Comparison of ENCODE assay signal across 26 mouse cellular contexts in the genomic region with DNA sequence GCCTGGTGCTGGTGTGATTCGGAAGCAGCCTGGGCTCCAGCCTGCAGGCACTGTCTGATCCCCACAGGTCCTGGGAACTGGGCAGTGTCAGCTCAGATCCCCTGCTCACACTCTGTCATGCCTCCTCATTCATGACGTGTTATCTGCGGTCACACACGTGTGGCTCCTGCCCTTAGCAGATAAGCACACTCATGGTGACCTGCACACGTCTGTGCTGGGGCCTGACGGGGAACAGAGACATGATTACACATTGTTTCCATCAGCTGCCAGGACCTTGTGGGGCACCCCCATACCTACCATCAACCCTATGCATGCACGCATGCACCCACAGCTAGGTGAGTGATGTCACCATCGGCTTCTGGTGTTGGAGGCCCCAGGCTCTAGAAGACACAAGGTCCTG. TPM values are rescaled to one million over a fixed set of nuclear protein-coding genes. Genes with fewer than 3 reads are reported as not detected.
A peak's percentile ranks its signal among the peaks of the same experiment; 100 is the strongest.
DNase-seq lines count a peak whose midpoint lies in the region; ATAC-seq and TF ChIP-seq lines count a peak whose summit lies in the region.
"Had no signal": no experiment of that assay in that cellular context is flagged by ENCODE, and none has a peak within 500 bp of the region (broad histone marks: within the 10 kb centered on the region; RNA-seq: fewer than 3 reads in every experiment).

No protein-coding gene starts in this region.

- no peak overlapping the region for H3K4me3 ChIP-seq in stomach, embryonic 15.5 days (replicated peaks)
- no peak overlapping the region for H3K4me3 ChIP-seq in stomach, postnatal 0 days (ENCODE audit: low read depth, low read length)
- no peak overlapping the region for H3K4me3 ChIP-seq in liver, embryonic 13.5 days (replicated peaks)
- no peak overlapping the region for H3K4me3 ChIP-seq in stomach, embryonic 16.5 days (replicated peaks; ENCODE audit: low read length)
- no peak overlapping the region for H3K4me3 ChIP-seq in hindbrain, embryonic 10.5 days
- H3K4me3 ChIP-seq: forebrain, embryonic 13.5 days; heart, embryonic 15.5 days; limb, embryonic 10.5 days; megakaryocyte, embryonic 14.5 days had no signal

- no peak overlapping the region for H3K27ac ChIP-seq in stomach, embryonic 15.5 days
- no peak overlapping the region for H3K27ac ChIP-seq in stomach, postnatal 0 days (replicated peaks)
- H3K27ac ChIP-seq in liver, embryonic 13.5 days = peak overlapping the region; percentile 79
- no peak overlapping the region for H3K27ac ChIP-seq in stomach, embryonic 16.5 days (ENCODE audit: low read length)
- no peak overlapping the region for H3K27ac ChIP-seq in hindbrain, embryonic 10.5 days
- H3K27ac ChIP-seq: forebrain, embryonic 13.5 days; heart, embryonic 15.5 days; limb, embryonic 10.5 days had no signal

- WGBS in stomach, embryonic 15.5 days = 86% methylated on average over 8 of the region's 8 CpGs
- 71% methylated on average over 8 of the region's 8 CpGs for WGBS in stomach, postnatal 0 days
- 47% methylated on average over 8 of the region's 8 CpGs for WGBS in liver, embryonic 13.5 days (ENCODE audit: insufficient replicate concordance)
- WGBS in stomach, embryonic 16.5 days = 80% methylated on average over 8 of the region's 8 CpGs
- 92% methylated on average over 8 of the region's 8 CpGs for WGBS in hindbrain, embryonic 10.5 days

- H3K9ac ChIP-seq in stomach, embryonic 15.5 days = no peak overlapping the region
- H3K9ac ChIP-seq in stomach, postnatal 0 days (ENCODE audit: low read length) = no peak overlapping the region
- H3K9ac ChIP-seq in liver, embryonic 13.5 days = peak overlapping the region; percentile 26; the same call in 1 of the 2 replicates
- H3K9ac ChIP-seq in stomach, embryonic 16.5 days (ENCODE audit: low read length) = no peak overlapping the region
- H3K9ac ChIP-seq: forebrain, embryonic 13.5 days; heart, embryonic 15.5 days had no signal

- DNase-seq in stomach, postnatal 0 days (ENCODE audit: low spot score) = no peak
- peak; percentile 95 for DNase-seq in c-Kit-positive CD71-positive TER-119-positive erythroid progenitor cells, embryonic 14.5 days (ENCODE audit: low spot score)
- peak; percentile 66 for DNase-seq in liver, embryonic 13.5 days
- no peak for DNase-seq in heart, adult 8-10 months (ENCODE audit: low spot score)
- DNase-seq in hindbrain, embryonic 10.5 days (ENCODE audit: low spot score) = no peak
- no peak for DNase-seq in retina, postnatal 1 day
- DNase-seq: cerebellum, adult 11 months; gastrocnemius, postnatal 14 days; heart, adult 18-20 months; kidney, adult 9 months; kidney, postnatal 36 days; layer of hippocampus, adult 9-11 months; lung, adult 18-20 months; lung, postnatal 14 days; right cerebral cortex, postnatal 4 days; thymus, postnatal 36 days had no signal

- no peak for TF ChIP-seq EP300 in stomach, postnatal 0 days (optimal IDR thresholded peaks at IDR 0.05)

- H3K4me1 ChIP-seq in stomach, embryonic 15.5 days = peaks cover 6% of the 10 kb centered on the region
- H3K4me1 ChIP-seq in stomach, postnatal 0 days (replicated peaks; ENCODE audit: control insufficient read depth, insufficient read depth) = no peaks in the 10 kb centered on the region
- peaks cover 42% of the 10 kb centered on the region for H3K4me1 ChIP-seq in liver, embryonic 13.5 days (replicated peaks)
- peaks cover 4% of the 10 kb centered on the region for H3K4me1 ChIP-seq in stomach, embryonic 16.5 days (ENCODE audit: control insufficient read depth, insufficient read depth, low read length)
- H3K4me1 ChIP-seq in hindbrain, embryonic 10.5 days (replicated peaks) = peaks cover 32% of the 10 kb centered on the region
- H3K4me1 ChIP-seq: megakaryocyte, embryonic 14.5 days had no signal

- no peaks in the 10 kb centered on the region for H3K36me3 ChIP-seq in stomach, embryonic 15.5 days
- no peaks in the 10 kb centered on the region for H3K36me3 ChIP-seq in stomach, postnatal 0 days (ENCODE audit: control insufficient read depth, insufficient read depth, low read length)
- no peaks in the 10 kb centered on the region for H3K36me3 ChIP-seq in liver, embryonic 13.5 days
- H3K36me3 ChIP-seq in stomach, embryonic 16.5 days (ENCODE audit: control insufficient read depth, insufficient read depth, low read length) = no peaks in the 10 kb centered on the region
- no peaks in the 10 kb centered on the region for H3K36me3 ChIP-seq in hindbrain, embryonic 10.5 days
- H3K36me3 ChIP-seq: heart, embryonic 15.5 days; limb, embryonic 10.5 days had no signal

- peak; percentile 47 for ATAC-seq in stomach, embryonic 15.5 days (ENCODE audit: insufficient read depth, low FRiP score, low read depth)
- no peak for ATAC-seq in stomach, postnatal 0 days (ENCODE audit: low FRiP score, low TSS enrichment)
- ATAC-seq in liver, embryonic 13.5 days (ENCODE audit: low read depth) = peak; percentile 96
- 0 out of 2 replicates have a peak, but pooled peaks have one; percentile 15 for ATAC-seq in stomach, embryonic 16.5 days (ENCODE audit: insufficient read depth, low FRiP score)
- ATAC-seq: forebrain, embryonic 13.5 days; midbrain, embryonic 16.5 days had no signal

- H3K9me3 ChIP-seq in stomach, embryonic 15.5 days = no peaks in the 10 kb centered on the region
- H3K9me3 ChIP-seq in stomach, postnatal 0 days (ENCODE audit: control insufficient read depth, low read length) = no peaks in the 10 kb centered on the region
- no peaks in the 10 kb centered on the region for H3K9me3 ChIP-seq in liver, embryonic 13.5 days (replicated peaks)
- H3K9me3 ChIP-seq in stomach, embryonic 16.5 days (replicated peaks; ENCODE audit: control insufficient read depth, low read length) = no peaks in the 10 kb centered on the region
- H3K9me3 ChIP-seq in hindbrain, embryonic 10.5 days = no peaks in the 10 kb centered on the region
- H3K9me3 ChIP-seq: forebrain, embryonic 13.5 days; heart, embryonic 15.5 days; limb, embryonic 10.5 days; megakaryocyte, embryonic 14.5 days had no signal

- TF ChIP-seq CTCF in stomach, postnatal 0 days (IDR thresholded peaks at IDR 0.05; ENCODE audit: low read depth) = no peak

- H3K27me3 ChIP-seq in stomach, embryonic 15.5 days (replicated peaks) = peaks cover 12% of the 10 kb centered on the region; the same call in 1 of the 2 replicates
- H3K27me3 ChIP-seq in stomach, postnatal 0 days (ENCODE audit: control insufficient read depth, insufficient read depth, low read length) = no peaks in the 10 kb centered on the region
- H3K27me3 ChIP-seq in liver, embryonic 13.5 days = peaks cover 26% of the 10 kb centered on the region
- H3K27me3 ChIP-seq in stomach, embryonic 16.5 days (ENCODE audit: control insufficient read depth, insufficient read depth, low read length) = peaks cover 10% of the 10 kb centered on the region; the same call in 1 of the 2 replicates
- peaks cover 74% of the 10 kb centered on the region for H3K27me3 ChIP-seq in hindbrain, embryonic 10.5 days (ENCODE audit: insufficient read depth, poor library complexity, severe bottlenecking)

- H3K4me2 ChIP-seq in stomach, embryonic 15.5 days = no peak overlapping the region
- H3K4me2 ChIP-seq in stomach, postnatal 0 days (replicated peaks; ENCODE audit: low read depth) = no peak overlapping the region
- peak overlapping the region; percentile 29 for H3K4me2 ChIP-seq in liver, embryonic 13.5 days
- H3K4me2 ChIP-seq in stomach, embryonic 16.5 days (ENCODE audit: low read depth, low read length) = no peak overlapping the region
- H3K4me2 ChIP-seq: forebrain, embryonic 13.5 days; heart, embryonic 15.5 days had no signal

RNA-seq across cellular contexts. Expression of gene Epha8, which starts 26.1 kb away (rescaled TPM):
- polyA plus RNA-seq in stomach, embryonic 15.5 days (2015; fragmentation: Nextera tagmentation; extraction: Ambion mirVana) = 0.95 and 1.0 TPM in 2 replicates
- polyA plus RNA-seq in stomach, postnatal 0 days (2015; fragmentation: Nextera tagmentation; extraction: Ambion mirVana) = 0.11 and 0.16 TPM in 2 replicates
- polyA plus RNA-seq in liver, embryonic 13.5 days (2015; fragmentation: Nextera tagmentation; extraction: Ambion mirVana) = 0.10 and 0.14 TPM in 2 replicates
- polyA plus RNA-seq in stomach, embryonic 16.5 days (2015; fragmentation: Nextera tagmentation; extraction: Ambion mirVana) = 0.39 TPM in 2 replicates
- under 1 TPM in 1 of 4 experiments, not detected in 3; 0.13 TPM for total RNA-seq in heart, adult 8-10 months (2022)
- 2.4 and 4.6 TPM in 2 replicates for polyA plus RNA-seq in hindbrain, embryonic 10.5 days (2016; fragmentation: Nextera tagmentation; extraction: Ambion mirVana)
- total RNA-seq: gastrocnemius, postnatal 14 days; hematopoietic stem cell, adult 5-6 weeks had no signal

RNA-seq across cellular contexts. Expression of gene C1qa, which starts 31.9 kb away (rescaled TPM):
- 54.3 and 70.7 TPM in 2 replicates for polyA plus RNA-seq in stomach, embryonic 15.5 days (2015; fragmentation: Nextera tagmentation; extraction: Ambion mirVana)
- polyA plus RNA-seq in stomach, postnatal 0 days (2015; fragmentation: Nextera tagmentation; extraction: Ambion mirVana) = 49.7 and 53.0 TPM in 2 replicates
- polyA plus RNA-seq in liver, embryonic 13.5 days (2015; fragmentation: Nextera tagmentation; extraction: Ambion mirVana) = 31.9 and 35.0 TPM in 2 replicates
- polyA plus RNA-seq in stomach, embryonic 16.5 days (2015; fragmentation: Nextera tagmentation; extraction: Ambion mirVana) = 60.6 and 76.6 TPM in 2 replicates
- total RNA-seq in heart, adult 8-10 months (2022) = 10 to 100 TPM; 23.6 to 36.8 (median 31.2) TPM
- 4.8 and 10.8 TPM in 2 replicates for polyA plus RNA-seq in hindbrain, embryonic 10.5 days (2016; fragmentation: Nextera tagmentation; extraction: Ambion mirVana)
- total RNA-seq: ES-E14; hematopoietic stem cell, adult 5-6 weeks had no signal
- polyA plus RNA-seq: C2C12 had no signal

RNA-seq across cellular contexts. Expression of gene C1qc, which starts 37.6 kb away (rescaled TPM):
- polyA plus RNA-seq in stomach, embryonic 15.5 days (2015; fragmentation: Nextera tagmentation; extraction: Ambion mirVana) = 34.2 and 37.5 TPM in 2 replicates
- polyA plus RNA-seq in stomach, postnatal 0 days (2015; fragmentation: Nextera tagmentation; extraction: Ambion mirVana) = 48.6 and 49.4 TPM in 2 replicates
- polyA plus RNA-seq in liver, embryonic 13.5 days (2015; fragmentation: Nextera tagmentation; extraction: Ambion mirVana) = 31.3 and 33.0 TPM in 2 replicates
- 28.4 and 29.3 TPM in 2 replicates for polyA plus RNA-seq in stomach, embryonic 16.5 days (2015; fragmentation: Nextera tagmentation; extraction: Ambion mirVana)
- total RNA-seq in heart, adult 8-10 months (2022) = 10 to 100 TPM; 21.6 to 30.2 (median 24.9) TPM
- polyA plus RNA-seq in hindbrain, embryonic 10.5 days (2016; fragmentation: Nextera tagmentation; extraction: Ambion mirVana) = 7.5 and 18.5 TPM in 2 replicates
- total RNA-seq: ES-E14 had no signal
- polyA plus RNA-seq: C2C12 had no signal

RNA-seq across cellular contexts. Expression of gene C1qb, which starts 44.5 kb away (rescaled TPM):
- polyA plus RNA-seq in stomach, embryonic 15.5 days (2015; fragmentation: Nextera tagmentation; extraction: Ambion mirVana) = 62.4 and 62.8 TPM in 2 replicates
- 79.6 and 80.6 TPM in 2 replicates for polyA plus RNA-seq in stomach, postnatal 0 days (2015; fragmentation: Nextera tagmentation; extraction: Ambion mirVana)
- polyA plus RNA-seq in liver, embryonic 13.5 days (2015; fragmentation: Nextera tagmentation; extraction: Ambion mirVana) = 67.4 and 70.9 TPM in 2 replicates
- polyA plus RNA-seq in stomach, embryonic 16.5 days (2015; fragmentation: Nextera tagmentation; extraction: Ambion mirVana) = 72.6 and 79.3 TPM in 2 replicates
- 10 to 100 TPM; 30.2 to 38.5 (median 31.2) TPM for total RNA-seq in heart, adult 8-10 months (2022)
- polyA plus RNA-seq in hindbrain, embryonic 10.5 days (2016; fragmentation: Nextera tagmentation; extraction: Ambion mirVana) = 23.4 and 38.4 TPM in 2 replicates
- total RNA-seq: ES-E14 had no signal
- polyA plus RNA-seq: C2C12 had no signal

Comparison
In these comparisons a context has a peak if more than half of its experiments do, and no peak if none do; other contexts are left out.
1. DNase-seq: peak in c-Kit-positive CD71-positive TER-119-positive erythroid progenitor cells, embryonic 14.5 days (single experiment) and liver, embryonic 13.5 days (single experiment); none in stomach, postnatal 0 days (single experiment), heart, adult 8-10 months (single experiment), hindbrain, embryonic 10.5 days (single experiment) and retina, postnatal 1 day (single experiment).